Mouse (Mus musculus): ENCODE data around the gene Eif2ak4. TPM values are rescaled to one million over a fixed set of nuclear protein-coding genes. Genes with fewer than 3 reads are reported as not detected.

The Eif2ak4 gene
- polyA plus RNA-seq, 1 experiment from 2014 or later: 7.7 TPM

DNA sequence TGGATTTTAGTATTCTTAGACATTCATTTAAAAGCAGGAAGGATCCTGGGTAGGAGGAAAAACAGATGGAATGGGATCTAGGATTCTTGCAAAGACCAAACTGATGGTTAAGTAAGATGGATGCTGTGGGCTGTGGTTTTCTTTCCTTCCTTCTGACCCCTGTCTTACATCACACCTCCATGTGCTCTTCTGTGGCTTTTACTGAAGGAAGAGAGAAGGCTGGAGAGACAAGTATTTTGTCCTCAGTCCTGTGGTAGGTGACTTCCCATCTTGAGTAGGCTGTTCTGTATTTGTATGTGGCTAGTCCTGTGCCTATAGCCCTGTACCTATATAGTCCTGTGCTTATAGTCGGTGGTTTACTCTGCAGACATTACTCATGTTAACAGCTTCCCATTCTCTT, 12.9 kb upstream of the Eif2ak4 start:
- ATAC-seq (ENCODE audit: low read depth): no peak
- WGBS: 67% methylated on average over 1 of the region's 1 CpGs
- no peak overlapping the region for H3K9ac ChIP-seq
- peaks cover 20% of the 10 kb centered on the region for H3K4me1 ChIP-seq (replicated peaks)
- no peak overlapping the region for H3K27ac ChIP-seq (replicated peaks)
- H3K36me3 ChIP-seq: no peaks in the 10 kb centered on the region
- H3K4me2 ChIP-seq: no peak overlapping the region
- H3K9me3 ChIP-seq: no peaks in the 10 kb centered on the region
- no peak overlapping the region for H3K4me3 ChIP-seq
- H3K27me3 ChIP-seq: peaks cover 19% of the 10 kb centered on the region

DNA sequence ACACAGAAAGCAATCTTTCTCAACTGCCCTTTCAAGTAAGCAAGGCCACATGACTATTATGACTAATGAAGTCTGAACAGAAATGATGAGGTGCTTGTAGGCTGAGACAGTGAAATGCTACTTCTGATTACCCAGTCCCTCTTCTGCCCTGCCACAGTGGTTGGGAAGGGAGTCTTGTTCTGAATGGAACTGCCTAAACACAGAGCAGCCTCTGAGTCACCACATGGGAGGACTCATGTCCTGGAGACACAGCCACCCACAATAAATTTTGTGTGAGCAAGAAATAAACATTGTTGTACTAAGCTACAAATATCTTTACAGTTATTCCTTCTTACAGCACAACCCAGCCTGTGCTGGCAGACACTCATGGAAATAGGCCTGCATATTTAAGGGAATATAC, 12.5 kb upstream of the Eif2ak4 start:
- Histone ChIP-seq H3K27me3 (peaks cover 15% of the 10 kb centered on the region), H3K9me3 (no peaks in the 10 kb centered on the region), H3K4me2 (no peak overlapping the region), H3K36me3 (no peaks in the 10 kb centered on the region), H3K9ac (no peak overlapping the region), H3K4me1 (replicated peaks) (peaks cover 20% of the 10 kb centered on the region), H3K4me3 (no peak overlapping the region), H3K27ac (replicated peaks) (no peak overlapping the region)
- ATAC-seq (ENCODE audit: low read depth): no peak

DNA sequence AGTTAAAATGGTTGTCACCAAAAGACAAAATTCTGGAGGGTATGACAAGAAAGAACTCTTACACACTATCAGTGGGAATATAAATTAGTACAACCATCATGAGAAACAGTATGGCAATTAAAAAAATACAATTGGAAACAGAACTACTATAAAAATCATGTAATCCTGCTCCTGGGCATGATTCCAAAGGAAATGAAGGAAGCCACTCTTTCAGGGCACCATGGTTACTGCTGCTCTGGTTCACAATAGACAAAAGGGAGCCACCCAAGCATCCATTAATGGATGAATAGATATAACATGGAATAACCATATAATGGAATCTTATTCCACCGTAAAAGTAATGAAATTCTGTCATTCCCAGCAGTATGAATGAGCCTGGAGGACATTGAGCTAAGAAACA, 8.7 kb upstream of the Eif2ak4 start:
- H3K4me1 ChIP-seq (replicated peaks): no peaks in the 10 kb centered on the region
- H3K4me3 ChIP-seq: no peak overlapping the region
- no peak overlapping the region for H3K27ac ChIP-seq (replicated peaks)
- ATAC-seq (ENCODE audit: low read depth): no peak
- no peaks in the 10 kb centered on the region for H3K27me3 ChIP-seq
- no peaks in the 10 kb centered on the region for H3K9me3 ChIP-seq
- no peak overlapping the region for H3K4me2 ChIP-seq
- no peak overlapping the region for H3K9ac ChIP-seq
- no peaks in the 10 kb centered on the region for H3K36me3 ChIP-seq
- WGBS: 29% methylated on average over 1 of the region's 1 CpGs

DNA sequence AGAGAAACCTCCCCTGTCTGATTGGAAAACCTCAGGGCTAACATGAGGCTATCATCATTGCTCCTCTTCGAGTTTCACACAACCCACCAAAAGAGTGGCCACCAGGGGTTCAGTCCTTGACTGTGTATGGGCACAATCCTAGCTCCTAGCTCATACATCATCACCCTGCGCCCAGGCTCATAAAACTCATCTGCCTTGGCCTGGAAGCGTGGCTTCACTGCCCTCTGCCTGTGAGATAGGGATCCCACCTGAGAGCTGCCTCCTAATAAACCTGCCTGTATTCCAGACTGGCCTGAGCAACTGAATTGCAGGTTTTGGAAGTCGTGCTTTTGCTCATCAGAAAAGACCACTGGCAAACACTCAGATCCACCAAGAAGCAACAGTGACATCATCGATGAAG, 5.0 kb upstream of the Eif2ak4 start:
- Histone ChIP-seq H3K9me3 (no peaks in the 10 kb centered on the region), H3K36me3 (no peaks in the 10 kb centered on the region), H3K4me2 (no peak overlapping the region), H3K27ac (replicated peaks) (no peak overlapping the region), H3K4me3 (no peak overlapping the region), H3K9ac (no peak overlapping the region), H3K27me3 (no peaks in the 10 kb centered on the region), H3K4me1 (replicated peaks) (peaks cover 6% of the 10 kb centered on the region; the same call in 1 of the 2 replicates)
- ATAC-seq (ENCODE audit: low read depth): no peak
- 73% methylated on average over 5 of the region's 5 CpGs for WGBS

DNA sequence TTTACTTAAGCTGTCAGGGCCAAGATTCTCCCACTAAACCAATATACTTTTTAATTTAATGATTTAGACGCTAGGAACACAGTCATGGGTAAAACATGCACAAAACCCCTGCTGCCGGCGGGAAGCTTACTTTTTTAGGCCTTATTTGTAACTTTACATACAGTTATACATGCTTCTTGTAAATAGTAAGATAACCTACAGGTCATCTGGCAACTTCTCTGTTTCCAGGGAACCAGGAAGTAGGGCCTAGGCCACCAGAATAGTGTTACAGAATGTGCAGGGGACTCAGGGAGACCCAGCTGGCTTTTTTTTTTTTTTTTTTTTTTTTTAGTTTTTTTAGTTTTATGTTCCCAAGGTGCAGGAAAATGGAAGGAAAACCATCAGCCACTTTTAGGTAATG, 1.2 kb downstream of the Eif2ak4 start:
- no peaks in the 10 kb centered on the region for H3K27me3 ChIP-seq
- WGBS: 78% methylated on average over 3 of the region's 3 CpGs
- H3K4me1 ChIP-seq (replicated peaks): peaks cover 20% of the 10 kb centered on the region
- ATAC-seq (ENCODE audit: low read depth): no peak
- H3K27ac ChIP-seq (replicated peaks): no peak overlapping the region
- H3K36me3 ChIP-seq: no peaks in the 10 kb centered on the region
- H3K4me3 ChIP-seq: peak overlapping the region; percentile 81; the same call in 1 of the 2 replicates
- peak overlapping the region; percentile 64 for H3K4me2 ChIP-seq
- no peaks in the 10 kb centered on the region for H3K9me3 ChIP-seq
- no peak overlapping the region for H3K9ac ChIP-seq

DNA sequence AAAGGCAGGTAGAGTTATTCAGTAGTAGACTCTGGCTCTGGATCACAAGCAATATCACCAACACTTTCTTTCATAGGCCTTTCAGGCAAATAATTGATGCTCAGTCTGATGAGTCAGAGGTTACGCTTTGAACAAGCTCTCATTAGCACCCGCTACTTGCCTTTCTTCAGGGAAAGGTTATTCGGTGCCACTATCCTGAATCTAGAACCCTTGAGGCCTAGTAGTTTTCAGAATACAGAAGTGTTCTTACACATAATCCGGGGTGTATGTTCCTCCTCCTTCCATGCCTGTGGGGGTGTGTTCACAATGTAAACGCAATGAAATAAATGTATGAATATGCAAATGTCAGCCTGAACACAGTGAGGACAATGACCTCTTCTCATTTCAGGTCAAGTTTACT, 1.7 kb downstream of the Eif2ak4 start:
- peak overlapping the region; percentile 64; the same call in 1 of the 2 replicates for H3K4me2 ChIP-seq
- no peaks in the 10 kb centered on the region for H3K9me3 ChIP-seq
- H3K4me3 ChIP-seq: no peak overlapping the region
- H3K4me1 ChIP-seq (replicated peaks): peaks cover 20% of the 10 kb centered on the region
- H3K36me3 ChIP-seq: no peaks in the 10 kb centered on the region
- 81% methylated on average over 5 of the region's 5 CpGs for WGBS
- H3K27ac ChIP-seq (replicated peaks): no peak overlapping the region
- no peak for ATAC-seq (ENCODE audit: low read depth)
- H3K9ac ChIP-seq: 0 out of 2 replicates have a peak overlapping the region, but pooled peaks have one; percentile 5
- no peaks in the 10 kb centered on the region for H3K27me3 ChIP-seq

DNA sequence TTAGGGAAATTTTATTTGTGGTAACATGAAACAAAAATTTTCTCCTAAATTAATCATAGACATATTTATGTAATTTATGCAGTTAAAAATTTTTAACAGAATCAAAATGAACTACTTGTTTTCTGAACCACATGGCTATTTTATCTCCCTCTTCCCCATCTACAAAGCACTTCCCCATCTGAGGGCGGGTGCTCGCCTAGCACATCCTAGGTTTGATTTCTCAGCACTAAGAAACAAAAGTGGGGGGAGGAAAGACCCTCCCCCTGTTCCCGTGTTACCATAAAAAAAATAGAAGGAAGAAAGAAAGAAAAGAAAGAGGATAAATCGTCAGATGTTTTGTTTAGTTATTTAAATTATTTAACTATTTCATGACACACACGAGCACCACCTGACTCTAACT, 2.8 kb downstream of the Eif2ak4 start:
- Histone ChIP-seq H3K4me3 (no peak overlapping the region), H3K27me3 (no peaks in the 10 kb centered on the region), H3K9me3 (no peaks in the 10 kb centered on the region), H3K27ac (replicated peaks) (no peak overlapping the region), H3K4me1 (replicated peaks) (peaks cover 20% of the 10 kb centered on the region), H3K4me2 (no peak overlapping the region), H3K36me3 (no peaks in the 10 kb centered on the region), H3K9ac (no peak overlapping the region)
- 81% methylated on average over 5 of the region's 5 CpGs for WGBS
- ATAC-seq (ENCODE audit: low read depth): no peak

DNA sequence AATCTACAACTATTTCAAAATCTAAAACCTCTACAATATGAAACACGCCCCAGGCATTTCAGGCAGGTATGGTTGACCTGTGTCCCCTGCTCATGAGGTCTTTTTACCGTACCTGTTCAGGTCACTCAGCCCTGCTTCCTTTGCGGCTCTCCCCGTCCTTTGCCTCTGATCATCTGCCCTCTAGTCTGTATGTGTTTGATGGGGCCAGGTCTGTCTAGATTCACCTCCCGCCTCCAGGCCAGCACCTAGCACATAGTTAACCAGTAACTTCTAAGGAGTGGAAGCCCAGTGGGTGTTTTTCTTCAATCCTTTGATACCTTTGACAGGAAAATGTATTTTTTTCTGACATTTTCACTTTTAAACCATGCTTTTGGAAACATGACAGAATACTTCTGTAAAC, 11.3 kb downstream of the Eif2ak4 start:
- H3K4me2 ChIP-seq: no peak overlapping the region
- H3K4me1 ChIP-seq (replicated peaks): peaks cover 4% of the 10 kb centered on the region
- H3K27me3 ChIP-seq: no peaks in the 10 kb centered on the region
- no peak overlapping the region for H3K27ac ChIP-seq (replicated peaks)
- no peaks in the 10 kb centered on the region; the same call in 1 of the 2 replicates for H3K36me3 ChIP-seq
- no peaks in the 10 kb centered on the region for H3K9me3 ChIP-seq
- 92% methylated on average over 5 of the region's 5 CpGs for WGBS
- no peak overlapping the region for H3K9ac ChIP-seq
- ATAC-seq (ENCODE audit: low read depth): no peak
- H3K4me3 ChIP-seq: no peak overlapping the region

DNA sequence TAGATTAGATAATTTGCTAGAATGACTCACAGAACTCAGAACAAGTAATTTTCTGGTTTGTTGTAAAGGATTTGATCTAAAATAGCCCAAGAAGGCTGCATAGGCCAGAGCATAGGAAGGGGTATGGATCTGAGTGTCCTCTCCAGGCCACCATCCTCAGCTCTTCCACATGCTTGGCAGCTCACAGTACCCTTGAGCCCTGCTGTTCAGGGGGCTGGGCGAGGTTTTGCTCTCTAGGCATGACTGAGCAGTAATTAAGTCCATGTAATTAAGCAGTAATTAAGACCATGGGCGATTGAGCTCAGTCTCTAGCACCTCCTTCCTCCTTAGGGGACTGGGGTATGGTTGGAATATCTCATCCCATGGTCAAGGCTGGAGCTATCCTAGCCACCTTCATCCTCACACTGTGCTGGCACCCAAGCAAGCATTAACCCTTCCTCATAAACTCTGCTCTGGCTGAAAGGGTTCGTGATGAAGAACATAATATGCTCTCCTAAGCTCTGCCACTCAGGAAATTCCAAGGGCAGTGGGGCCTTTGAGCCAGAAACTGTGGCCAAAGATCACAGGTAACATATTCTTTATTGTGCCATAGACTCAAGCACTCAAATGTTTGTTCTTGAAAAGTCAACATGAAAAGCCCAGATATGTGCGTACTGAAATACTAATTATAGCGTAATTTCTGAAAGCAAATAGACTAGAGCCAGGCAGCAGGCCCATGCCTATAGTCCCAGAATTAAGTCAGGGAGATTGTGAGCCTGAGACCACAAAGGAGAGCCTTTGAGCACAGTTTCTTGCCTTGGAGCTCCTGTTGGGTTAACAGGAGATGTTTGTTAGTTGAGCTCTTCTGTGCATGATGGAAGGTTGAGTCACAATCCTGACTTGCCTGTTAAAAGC, 13.7 kb downstream of the Eif2ak4 start:
- H3K4me3 ChIP-seq: no peak overlapping the region
- no peaks in the 10 kb centered on the region for H3K27me3 ChIP-seq
- no peak for ATAC-seq (ENCODE audit: low read depth)
- peaks cover 6% of the 10 kb centered on the region; the same call in 1 of the 2 replicates for H3K36me3 ChIP-seq
- H3K9me3 ChIP-seq: no peaks in the 10 kb centered on the region
- no peak overlapping the region for H3K9ac ChIP-seq
- no peak overlapping the region for H3K4me2 ChIP-seq
- 71% methylated on average over 5 of the region's 5 CpGs for WGBS
- peaks cover 4% of the 10 kb centered on the region for H3K4me1 ChIP-seq (replicated peaks)
- H3K27ac ChIP-seq (replicated peaks): no peak overlapping the region

DNA sequence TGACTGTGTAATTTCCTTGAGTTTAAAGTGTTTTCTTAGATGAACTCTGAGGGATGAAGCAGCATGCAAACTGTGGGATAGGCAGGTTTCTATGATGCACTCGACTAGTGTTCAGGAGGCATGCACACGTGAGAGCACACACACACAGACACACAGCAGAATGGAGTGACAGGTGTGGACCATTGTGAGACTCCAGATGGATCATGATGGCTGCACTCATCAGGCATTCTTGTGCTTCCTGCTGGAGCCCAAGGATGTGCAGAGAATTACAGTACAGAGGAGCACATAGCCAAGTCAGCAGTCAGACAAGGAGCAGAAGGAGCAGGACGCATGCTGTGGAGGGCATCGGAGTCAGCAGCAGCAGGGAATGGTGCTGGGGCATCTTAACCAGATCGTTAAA, 15.9 kb downstream of the Eif2ak4 start:
- Histone ChIP-seq H3K4me2 (no peak overlapping the region), H3K27ac (replicated peaks) (no peak overlapping the region), H3K4me1 (replicated peaks) (peaks cover 4% of the 10 kb centered on the region), H3K27me3 (no peaks in the 10 kb centered on the region), H3K9ac (no peak overlapping the region), H3K9me3 (no peaks in the 10 kb centered on the region), H3K4me3 (no peak overlapping the region), H3K36me3 (peaks cover 6% of the 10 kb centered on the region; the same call in 1 of the 2 replicates)
- ATAC-seq (ENCODE audit: low read depth): 0 out of 2 replicates have a peak, but pooled peaks have one; percentile 32
- WGBS: 83% methylated on average over 5 of the region's 5 CpGs

DNA sequence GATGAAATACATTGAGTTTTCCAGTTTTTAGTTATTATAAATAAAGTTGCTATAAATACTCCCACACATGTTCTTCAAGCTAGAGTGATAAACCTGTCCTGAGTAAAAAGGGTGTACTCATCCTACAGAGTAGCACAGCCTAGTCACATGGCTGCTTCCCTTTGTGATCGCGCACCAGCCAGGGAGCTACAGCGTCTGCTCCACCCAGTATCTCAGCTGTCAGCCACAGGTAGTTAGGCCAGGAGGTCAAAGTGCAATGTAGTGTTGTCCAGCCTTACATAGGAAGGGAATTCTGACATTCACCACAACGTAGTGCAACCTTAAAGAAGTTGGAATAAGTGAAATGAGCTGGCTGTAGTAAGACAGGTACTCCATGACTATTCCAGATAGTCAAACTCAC, 17.1 kb downstream of the Eif2ak4 start:
- Histone ChIP-seq H3K4me3 (no peak overlapping the region), H3K9me3 (no peaks in the 10 kb centered on the region), H3K36me3 (peaks cover 7% of the 10 kb centered on the region), H3K27ac (replicated peaks) (no peak overlapping the region), H3K9ac (no peak overlapping the region), H3K27me3 (no peaks in the 10 kb centered on the region), H3K4me1 (replicated peaks) (peaks cover 4% of the 10 kb centered on the region), H3K4me2 (no peak overlapping the region)
- 84% methylated on average over 4 of the region's 4 CpGs for WGBS
- ATAC-seq (ENCODE audit: low read depth): no peak

DNA sequence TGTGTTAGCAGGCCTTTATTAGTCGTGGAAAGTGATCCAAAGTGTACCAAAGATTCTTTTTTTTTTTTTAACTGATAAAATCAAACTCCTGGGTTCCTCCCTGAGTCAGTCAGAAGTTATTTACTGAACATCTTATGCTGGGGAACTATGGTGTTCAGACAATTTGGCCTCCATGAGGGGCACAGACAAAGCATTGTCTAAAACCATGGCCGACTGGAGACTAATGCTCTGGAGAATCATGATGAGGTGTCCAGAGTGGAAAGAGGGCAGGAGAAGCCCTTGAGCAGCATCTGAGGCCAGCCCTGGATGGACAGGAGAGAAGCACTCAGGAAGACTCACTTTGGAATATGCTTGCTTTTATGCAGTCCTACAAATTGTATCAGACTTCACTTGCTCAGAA, 18.4 kb downstream of the Eif2ak4 start:
- Histone ChIP-seq H3K36me3 (peaks cover 18% of the 10 kb centered on the region), H3K4me2 (no peak overlapping the region), H3K27me3 (no peaks in the 10 kb centered on the region), H3K4me3 (no peak overlapping the region), H3K4me1 (replicated peaks) (peaks cover 3% of the 10 kb centered on the region), H3K9me3 (no peaks in the 10 kb centered on the region), H3K9ac (no peak overlapping the region), H3K27ac (replicated peaks) (no peak overlapping the region)
- WGBS: 71% methylated on average over 2 of the region's 2 CpGs
- no peak for ATAC-seq (ENCODE audit: low read depth)
